Mouse (Mus musculus) right cerebral cortex, postnatal 10 days (tissue): ENCODE data around the gene March2.

Experiments
- DNase-seq, 2 experiments: peaks; one replicate each; pipeline ENCODE4 v3.0.0; 2021; ENCODE audit warnings: low spot score in 2 of 2

Gene March2

DNA sequence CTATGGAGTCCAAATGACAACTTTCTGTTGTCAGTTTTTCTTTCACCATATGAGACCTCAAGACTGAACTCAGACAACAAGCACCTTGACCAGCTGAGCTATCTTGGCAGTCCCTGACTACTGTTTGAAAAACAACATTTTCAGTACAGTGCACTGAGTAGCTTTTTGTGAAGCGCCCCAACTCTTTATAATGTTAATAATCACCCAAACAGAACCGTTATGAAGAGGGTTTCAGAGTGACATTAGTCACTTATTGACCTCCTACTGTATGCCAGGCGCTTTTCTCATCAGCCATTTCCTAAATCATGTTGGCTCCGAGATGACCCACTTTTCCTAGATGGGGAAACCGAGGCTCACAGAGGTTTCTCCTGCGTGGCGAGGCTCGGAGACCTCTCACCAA, 488 bp downstream of the March2 start:
- DNase-seq, result no peak

DNA sequence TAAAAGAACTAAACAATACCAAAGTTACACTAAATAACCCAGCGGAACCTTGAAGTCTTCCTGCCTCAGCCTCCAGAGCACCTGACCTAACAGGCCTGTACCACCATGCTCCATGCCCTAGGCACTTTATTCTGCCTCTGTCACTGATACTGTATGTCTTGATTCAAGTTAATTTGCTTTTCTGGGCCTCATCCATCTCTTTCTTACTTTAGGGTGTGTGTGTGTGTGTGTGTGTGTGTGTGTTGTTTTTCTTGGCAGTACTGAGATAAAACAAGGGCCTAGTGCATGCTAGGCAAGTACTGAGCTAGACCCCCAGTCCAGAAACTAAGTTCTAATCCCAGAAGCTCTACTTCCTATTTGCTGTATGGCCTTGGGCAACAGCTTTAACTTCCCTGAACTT, 1.2 kb downstream of the March2 start:
- DNase-seq, result no peak

GRCm38 (mm10) chr17:33714779-33715178, 3.7 kb downstream of the March2 start:
- no peak for DNase-seq

- DNase-seq, result no peak
These were observed 5.2 kb downstream of the March2 start for GRCm38 (mm10) chr17:33713271-33713670.

GRCm38 (mm10) chr17:33709834-33710233, 8.6 kb downstream of the March2 start:
- DNase-seq, result no peak

DNA sequence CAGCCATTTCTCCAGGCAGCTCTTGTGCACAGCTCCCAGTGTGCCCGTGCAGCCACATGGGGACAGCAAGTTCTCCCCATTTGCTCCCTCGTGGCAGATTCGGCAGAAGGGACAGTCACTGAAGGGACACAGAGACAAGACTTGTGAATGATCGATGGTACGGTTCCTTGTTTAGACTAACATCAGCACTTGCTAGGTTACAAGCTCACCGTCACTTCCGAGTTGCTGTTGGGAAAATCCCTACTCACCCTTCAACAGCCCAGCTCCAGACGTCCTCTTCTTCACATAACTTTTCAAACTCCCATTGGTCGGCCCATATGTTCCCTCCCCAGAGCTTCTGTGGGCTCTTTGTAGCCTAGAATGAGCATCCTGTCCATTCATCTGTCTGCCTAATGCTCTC, 15.4 kb downstream of the March2 start:
- DNase-seq, result no peak

- DNase-seq, result no peak
These were observed 16.3 kb downstream of the March2 start for GRCm38 (mm10) chr17:33702178-33702577.

- no peak for DNase-seq
These were observed 23.0 kb downstream of the March2 start for GRCm38 (mm10) chr17:33695471-33695870.

- DNase-seq, result no peak
These were observed 31.7 kb downstream of the March2 start, which contains the start of gene Hnrnpm for GRCm38 (mm10) chr17:33686760-33687159. Gene Hnrnpm, minus strand, starts transcription at chr17:33686860.

GRCm38 (mm10) chr17:33685249-33685653, 33.2 kb downstream of the March2 start:
- DNase-seq, result peak; percentile 99

- DNase-seq, result peak; percentile 87 to 88
These were observed 33.7 kb downstream of the March2 start for GRCm38 (mm10) chr17:33684671-33685231.

- DNase-seq, result no peak
These were observed 36.7 kb downstream of the March2 start for GRCm38 (mm10) chr17:33681767-33682166.

GRCm38 (mm10) chr17:33678771-33679170, 39.7 kb downstream of the March2 start:
- DNase-seq, result no peak

DNA sequence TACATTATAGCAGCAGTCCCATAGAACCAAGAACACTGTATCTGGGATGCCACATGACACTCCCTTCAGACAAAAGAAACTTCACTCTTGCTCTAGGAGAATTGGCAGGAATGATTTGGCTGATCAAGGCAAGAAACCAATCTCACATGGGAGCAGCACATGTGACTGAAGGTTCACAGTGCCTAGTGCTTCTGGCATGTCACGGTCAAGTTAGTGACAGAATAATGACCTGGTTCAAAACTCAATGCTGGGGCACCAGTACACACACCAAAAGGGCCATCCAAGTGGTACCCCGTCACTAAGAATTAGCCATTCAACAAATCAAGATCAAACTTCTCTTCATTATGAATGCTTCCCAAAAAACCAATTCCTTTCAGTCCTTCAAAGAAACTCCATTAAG, 42.4 kb downstream of the March2 start:
- DNase-seq, result no peak

DNA sequence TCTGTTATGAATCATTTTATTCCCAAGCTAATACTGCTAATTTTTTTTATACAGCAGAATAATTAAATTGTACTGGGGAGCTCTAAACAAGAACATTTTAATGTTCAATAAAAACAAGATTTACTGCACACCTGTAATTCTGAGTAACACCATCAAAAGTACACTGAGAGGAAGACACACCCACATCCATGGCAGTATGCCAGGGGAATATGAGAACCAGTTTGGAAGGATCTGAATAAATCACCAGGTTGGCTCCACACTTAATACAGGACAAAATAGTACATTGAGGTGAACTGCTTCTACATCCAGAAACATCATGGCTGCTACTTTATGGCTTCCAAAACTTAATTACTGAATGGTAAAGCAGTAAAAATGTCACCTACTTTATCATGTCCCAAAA, 43.0 kb downstream of the March2 start:
- DNase-seq, result no peak

GRCm38 (mm10) chr17:33673837-33674236, 44.6 kb downstream of the March2 start:
- DNase-seq, result no peak

GRCm38 (mm10) chr17:33669681-33670080, 48.8 kb downstream of the March2 start:
- DNase-seq, result no peak

DNA sequence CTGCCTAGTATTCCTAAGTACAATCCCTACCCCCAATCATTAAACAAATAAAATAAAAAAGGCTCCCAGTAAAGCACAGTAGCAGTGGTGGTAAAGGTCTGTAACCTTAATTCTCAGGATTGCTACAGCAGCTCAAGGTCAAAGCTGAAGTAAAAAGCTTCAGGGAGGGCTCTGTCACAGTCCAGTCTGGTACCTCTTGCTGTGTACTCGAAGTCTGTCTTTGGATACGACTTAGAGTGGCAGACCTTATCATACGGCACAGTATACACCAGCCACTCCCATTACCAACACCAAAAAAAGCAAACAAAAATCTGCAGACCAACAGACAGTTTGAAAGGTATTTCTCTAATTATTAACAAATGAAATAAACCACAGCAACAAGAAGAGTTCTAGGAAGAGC, 51.7 kb downstream of the March2 start:
- no peak for DNase-seq

DNA sequence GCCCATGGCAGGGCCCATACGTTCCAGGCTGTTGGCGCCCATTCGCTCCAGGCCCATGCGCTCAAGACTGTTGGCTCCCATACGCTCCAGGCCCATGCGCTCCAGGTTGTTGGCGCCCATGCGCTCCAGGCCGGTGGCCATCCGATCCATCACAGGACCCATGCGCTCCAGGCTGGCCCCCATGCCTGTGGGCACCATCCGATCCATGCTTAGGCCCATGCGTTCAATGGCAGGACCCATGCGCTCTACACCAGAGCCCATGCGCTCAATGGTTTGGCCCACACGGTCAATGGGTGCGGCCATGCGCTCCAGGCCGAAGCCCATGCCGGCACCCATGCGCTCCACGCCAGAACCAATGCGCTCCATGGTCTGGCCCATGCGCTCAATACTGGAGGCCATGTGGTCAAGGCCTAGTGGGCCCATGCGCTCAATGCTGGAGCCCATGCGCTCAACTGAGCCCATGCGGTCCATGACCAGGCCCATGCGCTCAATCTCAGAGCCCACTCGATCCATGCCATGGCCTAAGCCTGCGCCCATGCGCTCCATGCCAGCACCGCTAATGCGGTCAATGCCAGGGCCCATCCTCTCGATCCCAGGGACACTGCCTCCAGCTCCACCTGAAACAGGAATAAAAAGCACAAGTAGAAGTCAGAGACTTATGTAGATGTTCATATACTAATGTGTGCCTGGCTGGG, 68.5 kb downstream of the March2 start:
- DNase-seq, result no peak

DNA sequence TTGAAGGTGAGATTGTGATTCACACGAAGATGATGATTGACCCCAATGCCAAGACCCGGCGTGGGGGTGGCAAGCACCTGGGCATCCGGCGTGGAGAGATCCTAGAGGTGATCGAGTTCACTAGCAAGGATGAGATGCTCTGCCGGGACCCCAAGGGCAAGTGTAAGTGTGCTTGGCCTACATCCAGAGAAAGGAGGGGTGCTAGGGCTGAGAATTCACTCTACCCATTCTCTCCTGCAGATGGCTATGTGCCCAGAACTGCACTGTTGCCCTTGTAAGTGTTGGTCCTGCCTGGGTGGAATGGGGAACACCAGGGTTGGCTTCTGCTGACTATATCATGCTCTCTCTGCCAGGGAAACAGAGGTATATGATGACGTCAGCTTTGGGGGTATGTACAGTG, 73.4 kb downstream of the March2 start:
- DNase-seq, result no peak

GRCm38 (mm10) chr17:33644068-33644467, 74.4 kb downstream of the March2 start:
- no peak for DNase-seq

DNA sequence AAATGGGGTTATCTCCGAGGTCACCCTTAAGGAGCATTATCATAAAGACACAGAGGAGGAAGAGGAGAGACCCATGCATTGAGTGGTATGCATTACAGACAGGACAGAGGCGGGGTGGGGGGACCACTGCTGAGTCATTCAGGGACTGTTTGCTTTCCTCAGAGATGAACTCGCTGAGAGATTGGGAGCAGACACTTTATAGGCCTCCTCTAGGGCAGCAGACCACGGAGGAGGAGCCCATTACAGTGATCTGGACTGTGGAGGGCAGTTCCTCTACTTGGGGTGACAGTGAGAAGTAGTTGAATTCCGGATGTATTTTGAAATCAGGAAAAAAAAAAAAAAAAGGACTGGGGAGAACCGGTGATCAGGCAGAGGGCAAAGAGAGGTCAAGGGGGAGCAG, 78.7 kb downstream of the March2 start:
- no peak for DNase-seq

DNA sequence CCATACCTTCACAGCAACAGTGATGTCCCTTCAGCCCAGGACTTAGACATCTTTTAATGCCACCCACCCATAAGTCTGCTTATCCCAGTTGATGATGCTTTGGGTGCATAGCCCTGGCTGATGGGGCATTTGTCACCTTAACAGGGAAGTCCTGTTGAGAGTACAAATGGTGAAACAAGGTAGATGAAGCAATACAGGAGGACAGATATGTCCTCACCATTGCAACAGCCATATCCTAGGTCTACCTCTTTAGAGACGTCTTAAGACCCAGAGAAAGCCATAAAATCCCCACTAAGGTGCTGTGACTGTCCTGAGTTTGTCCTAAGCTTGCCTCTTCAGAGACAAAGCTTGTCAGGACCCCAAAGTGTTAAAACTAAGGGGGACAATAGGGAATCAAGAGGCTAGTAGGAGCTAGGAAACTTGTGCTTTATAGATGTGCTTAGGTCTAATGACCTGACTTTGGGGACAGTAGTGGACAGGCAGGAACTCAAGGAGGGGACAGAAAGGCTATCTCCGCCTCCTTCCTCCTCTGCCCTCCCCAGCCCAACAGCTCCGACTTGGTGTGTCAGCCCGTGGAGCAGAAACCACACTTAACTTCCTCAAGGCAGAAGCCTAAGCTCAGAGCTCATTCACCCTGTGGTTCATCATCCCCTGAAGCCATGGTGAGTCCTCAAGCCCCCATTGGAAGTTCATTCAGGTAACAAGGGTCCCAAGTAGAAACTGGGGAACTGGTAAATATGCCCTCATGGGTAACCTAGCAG, 80.8 kb downstream of the March2 start, which contains the start of gene Pram1:
TSS of gene Pram1 (plus strand) at position 541 of the 761 bp plus-strand sequence.
- DNase-seq, result no peak
